Mouse (Mus musculus) T-helper 1 cell (primary cell): ENCODE measurements around the gene Tpgs1.

Experiments used
- in situ Hi-C: fragments of 300-600 bp; cut with MboI, MseI; formaldehyde crosslinking; loops from one replicate; pipeline ENCODE4 v1.15.1; 2025; ENCODE audit warnings: high pct_unique_total_duplicates

The Tpgs1 gene

DNA sequence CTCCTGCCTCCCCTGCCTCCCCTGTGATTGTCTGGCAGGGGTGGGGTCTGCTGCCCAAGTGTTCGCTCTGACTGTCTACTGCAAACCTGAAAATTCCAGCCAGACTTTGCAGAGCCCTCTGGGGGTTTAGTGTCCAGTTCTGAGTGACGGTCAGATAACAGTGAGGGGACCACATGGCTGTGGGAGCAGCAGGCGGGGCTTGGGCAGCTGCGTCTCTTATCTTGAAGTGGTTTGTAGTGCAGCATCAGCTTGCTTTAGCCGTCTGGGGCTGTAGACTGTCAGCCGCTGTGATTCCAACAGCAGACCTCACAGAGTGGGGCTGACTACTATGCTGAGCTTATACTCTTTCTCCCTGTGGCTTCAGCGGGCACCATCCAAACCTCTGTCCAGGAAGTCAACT, 40.1 kb downstream of the Tpgs1 start:
- in situ Hi-C loops, result loop anchor here (5.0 kb wide), 1 partner anchor 73 kb away; no protein-coding TSS in a partner anchor

- in situ Hi-C loops, result no loop called here
Observed at GRCm38 (mm10) chr10:79712029-79712428, 42.9 kb downstream of the Tpgs1 start.

DNA sequence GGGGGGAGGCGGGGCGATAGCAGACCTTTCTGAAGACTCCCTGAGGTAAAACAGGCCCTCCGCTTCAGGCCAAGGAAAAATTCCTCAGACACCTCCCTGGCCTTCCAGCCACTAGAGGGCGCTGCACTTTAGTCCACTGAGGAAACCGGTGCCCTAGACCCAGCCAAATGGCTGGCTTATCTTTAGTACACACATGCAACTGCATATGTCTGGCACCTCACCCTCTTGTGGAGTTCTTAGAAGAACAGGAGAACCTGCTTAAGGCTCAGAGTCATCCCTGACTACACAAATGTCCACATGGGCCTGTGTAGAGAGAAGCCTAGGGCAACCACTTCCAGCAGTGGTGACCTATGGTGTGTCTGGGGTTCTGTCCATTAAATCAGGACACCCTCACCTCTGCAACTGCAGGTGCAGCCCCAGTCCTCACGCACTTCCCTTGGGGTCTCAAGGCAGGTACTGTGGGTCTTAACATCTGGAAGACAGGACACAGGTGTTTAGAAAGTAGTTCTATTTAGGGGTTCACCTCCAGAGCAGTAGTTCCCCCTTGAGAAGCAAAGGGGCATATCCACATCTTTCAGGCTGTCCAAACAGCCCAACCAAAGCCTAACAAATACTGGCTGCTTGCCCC, 43.4 kb downstream of the Tpgs1 start:
- in situ Hi-C loops, result no loop called here

GRCm38 (mm10) chr10:79713163-79713562, 44.0 kb downstream of the Tpgs1 start:
- in situ Hi-C loops, result no loop called here

- in situ Hi-C loops, result no loop called here
Observed at GRCm38 (mm10) chr10:79714996-79715395, 45.8 kb downstream of the Tpgs1 start.

DNA sequence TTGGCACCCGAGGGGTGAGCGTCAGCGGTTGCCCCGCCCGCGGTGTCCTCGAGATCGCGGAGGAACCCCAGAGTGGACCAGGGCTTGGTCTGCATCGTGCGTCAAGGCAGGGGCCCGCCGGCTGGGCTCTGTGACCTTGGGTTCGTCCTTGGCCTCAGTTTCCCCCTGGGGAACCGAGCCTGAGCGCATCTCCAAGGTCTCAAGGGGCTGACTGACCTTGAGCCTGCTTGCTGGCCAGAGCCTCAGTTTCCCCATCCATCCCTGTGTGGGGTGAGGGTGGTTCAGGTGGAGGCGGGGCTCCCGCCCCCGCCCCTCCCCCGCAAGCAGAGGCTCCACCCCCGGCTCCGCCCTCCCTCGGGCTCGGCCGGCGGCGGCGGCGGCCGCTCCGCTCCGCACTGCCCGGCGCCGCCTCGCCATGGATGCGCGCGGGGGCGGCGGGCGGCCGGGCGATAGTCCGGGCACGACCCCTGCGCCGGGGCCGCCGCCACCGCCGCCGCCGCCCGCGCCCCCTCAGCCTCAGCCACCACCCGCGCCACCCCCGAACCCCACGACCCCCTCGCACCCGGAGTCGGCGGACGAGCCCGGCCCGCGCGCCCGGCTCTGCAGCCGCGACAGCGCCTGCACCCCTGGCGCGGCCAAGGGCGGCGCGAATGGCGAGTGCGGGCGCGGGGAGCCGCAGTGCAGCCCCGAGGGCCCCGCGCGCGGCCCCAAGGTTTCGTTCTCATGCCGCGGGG, 47.3 kb downstream of the Tpgs1 start, which contains the start of gene Hcn2:
Gene Hcn2, plus strand, starts transcription at position 381 of the 734 bp plus-strand sequence.
- in situ Hi-C loops, result no loop called here

GRCm38 (mm10) chr10:79716988-79717355, 47.8 kb downstream of the Tpgs1 start:
- in situ Hi-C loops, result no loop called here

- in situ Hi-C loops, result no loop called here
Observed at GRCm38 (mm10) chr10:79717640-79718357, 48.6 kb downstream of the Tpgs1 start.

DNA sequence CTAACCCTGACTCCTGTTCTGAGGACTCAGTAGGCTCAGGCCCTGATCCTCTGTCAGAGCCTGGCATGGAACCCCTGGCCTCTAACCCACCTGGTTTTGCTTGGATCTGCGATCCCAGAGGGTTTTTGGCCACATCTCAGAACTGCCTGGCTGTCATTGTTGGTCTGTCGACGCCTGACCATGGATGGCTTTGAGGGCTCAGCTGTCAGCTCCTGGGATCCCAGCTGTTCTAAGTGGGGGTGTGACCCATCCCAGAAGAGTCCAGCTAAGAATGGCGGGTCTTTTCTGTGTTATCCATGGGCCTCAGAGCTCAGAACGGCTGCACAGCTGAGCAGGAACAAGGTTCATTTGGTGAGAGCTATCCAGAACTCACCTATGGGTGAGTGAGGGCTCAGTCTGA, 51.9 kb downstream of the Tpgs1 start:
- in situ Hi-C loops, result no loop called here

DNA sequence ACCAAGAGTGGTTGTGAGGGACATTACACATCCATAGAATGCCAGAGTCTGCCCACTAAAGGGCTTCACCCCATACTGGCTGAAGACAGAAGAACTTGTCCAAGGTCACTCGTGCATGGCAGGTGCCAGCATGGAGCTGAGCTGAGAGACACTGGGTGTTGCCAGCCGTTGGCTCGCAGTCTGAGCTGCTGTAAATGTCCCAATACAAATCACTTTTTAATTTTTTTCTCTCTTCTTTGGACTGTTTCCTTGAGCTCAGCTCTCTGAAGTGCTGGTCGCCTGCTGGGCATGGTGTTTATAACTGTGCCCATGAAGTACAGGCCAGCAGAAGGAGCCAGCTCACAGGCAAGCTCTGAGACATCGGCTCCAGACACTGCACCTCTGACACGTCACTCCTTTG, 53.9 kb downstream of the Tpgs1 start:
- in situ Hi-C loops, result no loop called here

DNA sequence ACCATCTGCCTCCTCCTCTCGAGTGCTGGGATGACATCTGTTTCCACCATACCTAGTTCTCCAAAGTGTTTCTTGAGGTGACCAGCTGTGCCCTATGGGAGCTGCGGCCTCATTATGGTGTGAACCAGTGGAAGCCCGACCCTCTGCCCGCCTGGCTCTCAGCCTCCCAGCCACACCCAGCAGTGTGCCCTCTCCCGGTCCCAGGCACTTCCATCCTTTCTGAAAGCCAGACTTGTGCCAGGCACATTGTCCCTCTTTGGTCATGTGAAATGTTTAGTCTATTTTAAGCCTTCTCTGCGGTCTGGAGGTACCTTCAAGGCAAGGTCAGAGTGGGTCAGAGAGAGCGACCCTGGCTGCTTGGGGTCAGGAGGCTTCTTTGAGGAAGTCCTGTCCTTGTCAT, 54.5 kb downstream of the Tpgs1 start:
- in situ Hi-C loops, result no loop called here
